Mouse (Mus musculus) stomach, embryonic 16.5 days (tissue): Measurements from ENCODE around the gene Pdzrn4. TPM values are rescaled to one million over a fixed set of nuclear protein-coding genes. Genes with fewer than 3 reads are reported as not detected.

ENCODE experiments used
- ATAC-seq: fragments of 200-750 bp; cut with Nextera tagmentation; 2 replicates; pipeline ENCODE4 v1.8.0; 2017; ENCODE audit warnings: moderate number of reproducible peaks, moderate TSS enrichment; ENCODE audit not compliant: insufficient read depth, low FRiP score
- H3K27ac ChIP-seq: fragments of 300-500 bp; sonication (generic); 2 replicates; pipeline ENCODE4 v1.5.1; 2014; ENCODE audit warnings: low read length
- H3K27me3 ChIP-seq: fragments of 300-500 bp; sonication (generic); 2 replicates; pipeline ENCODE4 v1.6.1; 2014; ENCODE audit warnings: low read length, control low read depth, mixed read lengths; ENCODE audit not compliant: control insufficient read depth, insufficient read depth
- H3K36me3 ChIP-seq: fragments of 300-500 bp; sonication (generic); 2 replicates; pipeline ENCODE4 v1.6.1; 2014; ENCODE audit warnings: low read length; ENCODE audit not compliant: control insufficient read depth, insufficient read depth
- H3K4me1 ChIP-seq: fragments of 300-500 bp; sonication (generic); 2 replicates; pipeline ENCODE4 v1.6.1; 2014; ENCODE audit warnings: low read length, control low read depth, mixed read lengths; ENCODE audit not compliant: control insufficient read depth, insufficient read depth
- H3K4me2 ChIP-seq: fragments of 300-500 bp; sonication (generic); 2 replicates; pipeline ENCODE4 v1.6.1; 2014; ENCODE audit warnings: low read depth, low read length, mixed read lengths
- H3K4me3 ChIP-seq: fragments of 300-500 bp; sonication (generic); replicated peaks from 2 replicates; pipeline ENCODE4 v1.5.1; 2014; ENCODE audit warnings: mild to moderate bottlenecking, low read length
- H3K9ac ChIP-seq: fragments of 300-500 bp; sonication (generic); 2 replicates; pipeline ENCODE4 v1.6.1; 2014; ENCODE audit warnings: low read length
- H3K9me3 ChIP-seq: fragments of 300-500 bp; sonication (generic); replicated peaks from 2 replicates; pipeline ENCODE4 v1.6.1; 2016; ENCODE audit warnings: low read length, control low read depth; ENCODE audit not compliant: control insufficient read depth
- WGBS: fragments of 180-500 bp; shearing (Covaris S2); extraction: QIAGEN DNeasy Blood & Tissue Kit; methylation state at CpG from one replicate; pipeline ENCODE4 v1.1.7; 2014; 5-methylcytosine and 5-hydroxymethylcytosine counted together
- polyA plus RNA-seq: library from polyadenylated mRNA; unstranded; fragments of >200 nt; fragmentation: Nextera tagmentation; extraction: Ambion mirVana; gene quantifications from 2 replicates; pipeline ENCODE4 v1.2.1, GENCODE M21; 2015

The Pdzrn4 gene
- polyA plus RNA-seq, 1 experiment from 2014 or later: 2.7 TPM

DNA sequence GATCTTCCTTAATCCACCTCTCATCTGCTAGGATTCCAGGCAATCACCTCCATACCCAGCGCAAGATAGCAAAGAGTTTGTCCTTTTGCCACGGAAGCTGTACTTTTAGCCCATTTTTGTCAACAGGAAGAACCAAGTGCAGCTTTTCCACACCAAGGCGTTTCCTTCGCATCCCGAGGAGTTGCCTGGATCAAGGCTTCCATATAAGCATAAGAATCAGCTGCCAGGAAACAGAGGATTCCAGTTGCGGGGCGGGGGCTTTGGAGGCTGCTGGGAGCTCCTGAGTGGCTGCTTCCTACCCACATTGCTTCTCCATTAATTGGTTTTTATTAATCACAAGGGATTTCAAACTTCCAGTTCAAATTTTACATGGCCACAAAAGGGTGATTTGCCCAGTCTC lies 125.0 kb downstream of the Pdzrn4 start:
- Histone ChIP-seq H3K9ac (0 out of 2 replicates have a peak overlapping the region, but pooled peaks have one; percentile 3), H3K27ac (no peak overlapping the region), H3K9me3 (no peaks in the 10 kb centered on the region), H3K27me3 (no peaks in the 10 kb centered on the region; the same call in 1 of the 2 replicates), H3K4me1 (peaks cover 3% of the 10 kb centered on the region; the same call in 1 of the 2 replicates), H3K4me2 (peak overlapping the region; percentile 27; the same call in 1 of the 2 replicates), H3K36me3 (no peaks in the 10 kb centered on the region), H3K4me3 (no peak overlapping the region; the same call in 1 of the 2 replicates)
- ATAC-seq: no peak
- 21% methylated on average over 7 of the region's 7 CpGs for WGBS

DNA sequence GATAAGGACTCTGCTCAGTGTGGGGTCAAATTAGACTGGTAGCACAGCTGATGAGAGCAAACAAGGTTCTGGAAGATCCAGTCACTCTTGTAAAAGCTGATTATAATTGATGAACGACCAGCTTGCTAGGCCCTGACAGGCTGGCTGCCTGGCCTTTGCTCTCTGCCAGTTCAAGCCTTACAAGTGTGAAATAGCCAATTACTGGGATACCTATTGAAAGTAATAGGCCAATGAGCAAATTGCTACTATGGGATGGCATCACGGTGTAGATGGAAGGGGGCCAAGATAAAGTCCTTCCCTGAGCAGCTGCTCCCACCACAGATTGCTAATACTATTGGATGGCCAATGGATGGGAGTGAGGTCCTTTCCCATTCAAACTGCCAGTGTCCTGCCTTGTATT lies 128.2 kb downstream of the Pdzrn4 start:
- Histone ChIP-seq H3K36me3 (no peaks in the 10 kb centered on the region), H3K9me3 (no peaks in the 10 kb centered on the region), H3K27ac (no peak overlapping the region), H3K4me1 (peaks cover 3% of the 10 kb centered on the region; the same call in 1 of the 2 replicates), H3K4me3 (no peak overlapping the region), H3K9ac (no peak overlapping the region), H3K27me3 (no peaks in the 10 kb centered on the region; the same call in 1 of the 2 replicates), H3K4me2 (no peak overlapping the region)
- 8% methylated on average over 2 of the region's 2 CpGs for WGBS
- no peak for ATAC-seq

DNA sequence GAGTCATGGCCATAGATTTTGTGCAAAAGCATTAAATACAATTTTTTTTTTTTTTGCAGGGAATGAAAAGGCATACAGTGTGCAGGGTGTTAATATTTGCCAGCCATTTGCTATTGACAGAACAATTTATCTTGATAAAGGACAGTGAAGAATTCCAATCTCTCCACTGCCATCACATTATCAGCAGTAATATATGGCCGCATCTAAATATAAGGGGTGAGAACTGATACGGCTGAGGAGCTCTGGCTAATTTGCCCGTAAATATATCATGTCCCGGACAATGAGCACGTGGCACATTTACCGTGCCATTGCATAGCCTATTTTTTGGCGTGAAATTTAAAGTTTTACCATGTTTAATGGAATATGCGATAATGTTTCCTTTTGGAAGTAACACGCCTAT lies 128.7 kb downstream of the Pdzrn4 start:
- H3K4me3 ChIP-seq: no peak overlapping the region
- H3K4me2 ChIP-seq: no peak overlapping the region
- H3K27ac ChIP-seq: no peak overlapping the region
- 60% methylated on average over 9 of the region's 9 CpGs for WGBS
- no peak for ATAC-seq
- H3K36me3 ChIP-seq: no peaks in the 10 kb centered on the region
- no peak overlapping the region for H3K9ac ChIP-seq
- no peaks in the 10 kb centered on the region for H3K9me3 ChIP-seq
- no peaks in the 10 kb centered on the region; the same call in 1 of the 2 replicates for H3K27me3 ChIP-seq
- H3K4me1 ChIP-seq: peaks cover 3% of the 10 kb centered on the region; the same call in 1 of the 2 replicates

DNA sequence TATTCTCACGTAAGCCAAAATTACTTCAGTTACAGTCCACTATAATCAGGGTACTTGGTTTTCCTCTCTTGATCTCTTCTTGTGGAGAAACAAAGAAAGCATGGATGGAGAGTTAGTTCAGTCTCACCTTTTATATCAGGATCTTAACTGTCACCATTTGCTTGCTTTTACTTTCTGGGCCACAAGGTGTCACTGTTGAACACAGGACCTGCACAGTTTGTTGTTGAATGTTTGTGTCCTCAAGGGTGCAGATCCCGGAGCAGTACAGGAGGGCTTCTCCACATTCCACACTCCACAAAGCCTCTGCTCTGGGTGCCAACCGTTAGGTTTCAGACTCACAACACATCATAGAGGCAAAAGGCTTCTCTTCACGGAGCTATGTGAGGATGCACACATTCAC lies 130.1 kb downstream of the Pdzrn4 start:
- Histone ChIP-seq H3K9me3 (no peaks in the 10 kb centered on the region), H3K36me3 (no peaks in the 10 kb centered on the region), H3K27me3 (no peaks in the 10 kb centered on the region; the same call in 1 of the 2 replicates), H3K4me3 (no peak overlapping the region), H3K4me2 (no peak overlapping the region), H3K4me1 (no peaks in the 10 kb centered on the region), H3K9ac (no peak overlapping the region), H3K27ac (no peak overlapping the region)
- 74% methylated on average over 4 of the region's 4 CpGs for WGBS
- no peak for ATAC-seq

DNA sequence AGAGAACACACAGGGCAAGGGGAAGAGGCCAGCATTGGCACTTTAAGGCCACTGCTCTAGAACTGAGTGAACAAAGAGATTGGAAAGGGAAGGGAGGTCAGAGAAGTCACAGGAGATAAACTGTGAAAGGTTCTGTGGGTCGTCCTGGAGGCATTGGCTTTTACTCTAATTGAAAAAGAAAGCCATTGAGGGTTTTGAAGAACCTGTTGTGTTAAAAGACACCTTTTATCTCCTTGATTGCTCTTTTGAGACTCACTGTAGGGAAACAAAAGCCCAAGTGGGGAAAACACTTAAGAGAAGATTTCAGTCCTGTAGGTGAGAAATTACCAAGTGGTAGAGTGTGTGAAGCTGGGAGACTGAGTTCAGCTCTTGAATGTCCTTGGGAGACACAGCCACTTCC lies 146.6 kb downstream of the Pdzrn4 start:
- no peak overlapping the region for H3K4me3 ChIP-seq
- H3K4me2 ChIP-seq: no peak overlapping the region
- no peak overlapping the region for H3K9ac ChIP-seq
- whole genome bisulfite sequencing: 18% methylated on average over 1 of the region's 1 CpGs
- H3K36me3 ChIP-seq: no peaks in the 10 kb centered on the region
- ATAC-seq: no peak
- H3K9me3 ChIP-seq: no peaks in the 10 kb centered on the region
- no peak overlapping the region for H3K27ac ChIP-seq
- H3K27me3 ChIP-seq: no peaks in the 10 kb centered on the region
- no peaks in the 10 kb centered on the region for H3K4me1 ChIP-seq

DNA sequence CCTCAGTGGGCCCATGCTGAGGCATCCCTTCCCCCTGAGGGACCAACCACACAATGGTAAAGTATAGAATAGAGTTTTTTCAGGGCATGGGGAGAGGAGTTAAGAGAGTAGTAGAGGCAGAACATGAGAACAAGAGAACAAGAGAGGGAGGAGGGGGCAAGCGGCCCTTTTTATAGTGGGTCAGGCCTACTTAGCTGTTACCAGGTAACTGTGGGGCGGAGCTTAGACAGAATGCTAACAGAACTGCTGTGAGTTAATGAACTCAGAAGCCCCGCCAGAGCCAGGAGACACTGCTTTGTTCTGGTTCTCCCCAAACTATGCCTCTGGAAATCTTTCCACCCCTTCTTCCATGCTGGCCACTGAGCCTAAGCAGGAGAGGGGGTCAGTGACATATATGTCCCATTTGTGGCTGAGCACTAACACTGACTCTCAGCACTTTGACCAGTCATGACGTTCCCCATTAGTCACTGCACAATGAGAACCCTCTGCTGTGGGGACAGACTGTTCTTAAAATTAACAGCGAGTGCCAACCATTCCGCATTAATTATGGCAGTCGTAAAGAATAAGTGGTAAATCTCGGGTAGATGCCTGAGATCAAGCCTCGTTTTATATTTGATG lies 150.7 kb downstream of the Pdzrn4 start:
- Histone ChIP-seq H3K4me3 (no peak overlapping the region), H3K4me2 (no peak overlapping the region), H3K27ac (no peak overlapping the region), H3K27me3 (no peaks in the 10 kb centered on the region), H3K4me1 (no peaks in the 10 kb centered on the region), H3K36me3 (no peaks in the 10 kb centered on the region), H3K9ac (no peak overlapping the region), H3K9me3 (no peaks in the 10 kb centered on the region)
- WGBS: 58% methylated on average over 9 of the region's 9 CpGs
- no peak for ATAC-seq

DNA sequence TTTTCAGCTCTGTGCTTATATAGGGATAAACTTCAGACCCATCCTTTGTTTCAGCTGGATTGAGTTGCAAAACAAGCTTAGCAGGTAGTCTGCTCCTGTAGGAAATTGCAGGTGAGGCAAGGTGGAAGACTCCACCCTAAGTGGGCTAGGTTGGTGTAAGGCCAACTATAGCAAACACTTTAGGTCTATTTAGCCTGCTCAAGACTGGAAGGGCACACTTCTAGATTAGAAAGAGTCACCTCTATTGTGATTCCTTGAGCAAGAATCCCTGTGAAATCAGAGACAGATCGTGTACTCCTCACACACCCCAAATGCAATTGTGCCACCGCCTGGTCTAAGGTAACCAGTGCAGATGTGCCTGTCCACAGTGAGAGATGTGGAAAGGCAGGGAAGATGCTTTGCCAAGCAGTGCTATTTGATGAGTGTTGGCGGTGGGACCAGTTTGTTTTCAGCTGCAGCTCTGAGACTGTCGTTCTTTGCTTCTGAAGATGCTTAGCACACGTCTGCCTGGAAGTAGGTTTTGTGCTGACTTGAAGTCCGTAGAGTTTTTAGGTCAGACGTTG lies 158.4 kb downstream of the Pdzrn4 start:
- no peak for ATAC-seq
- H3K4me2 ChIP-seq: no peak overlapping the region
- 64% methylated on average over 7 of the region's 7 CpGs for WGBS
- no peak overlapping the region for H3K9ac ChIP-seq
- 0 out of 2 replicates have a peak, but pooled peaks cover 2% of the 10 kb centered on the region for H3K4me1 ChIP-seq
- no peaks in the 10 kb centered on the region for H3K9me3 ChIP-seq
- H3K27ac ChIP-seq: no peak overlapping the region
- H3K4me3 ChIP-seq: no peak overlapping the region
- H3K36me3 ChIP-seq: no peaks in the 10 kb centered on the region
- H3K27me3 ChIP-seq: no peaks in the 10 kb centered on the region

DNA sequence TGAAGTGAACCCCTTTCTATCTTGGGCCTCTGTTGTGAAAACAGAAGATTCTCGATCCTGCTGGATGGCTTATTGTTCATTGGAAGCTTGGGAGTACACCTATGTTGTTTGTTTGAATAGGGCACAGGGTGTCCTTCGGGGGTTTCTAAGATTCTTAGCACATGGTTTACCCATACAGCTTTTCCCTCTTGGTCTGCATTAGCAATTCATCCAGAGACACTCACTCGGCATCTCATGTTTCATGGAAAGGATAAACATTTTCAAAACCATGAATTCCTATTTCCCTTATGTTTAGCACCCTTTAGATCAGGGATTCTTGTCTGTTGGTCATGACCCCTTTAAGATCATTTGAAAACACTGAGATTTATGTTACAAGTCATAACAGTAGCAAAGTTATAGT lies 159.0 kb downstream of the Pdzrn4 start:
- no peak overlapping the region for H3K27ac ChIP-seq
- no peaks in the 10 kb centered on the region for H3K9me3 ChIP-seq
- H3K4me1 ChIP-seq: 0 out of 2 replicates have a peak, but pooled peaks cover 2% of the 10 kb centered on the region
- no peaks in the 10 kb centered on the region for H3K27me3 ChIP-seq
- ATAC-seq: no peak
- H3K36me3 ChIP-seq: no peaks in the 10 kb centered on the region
- H3K4me3 ChIP-seq: no peak overlapping the region
- no peak overlapping the region for H3K9ac ChIP-seq
- H3K4me2 ChIP-seq: no peak overlapping the region
- WGBS: 38% methylated on average over 3 of the region's 3 CpGs

DNA sequence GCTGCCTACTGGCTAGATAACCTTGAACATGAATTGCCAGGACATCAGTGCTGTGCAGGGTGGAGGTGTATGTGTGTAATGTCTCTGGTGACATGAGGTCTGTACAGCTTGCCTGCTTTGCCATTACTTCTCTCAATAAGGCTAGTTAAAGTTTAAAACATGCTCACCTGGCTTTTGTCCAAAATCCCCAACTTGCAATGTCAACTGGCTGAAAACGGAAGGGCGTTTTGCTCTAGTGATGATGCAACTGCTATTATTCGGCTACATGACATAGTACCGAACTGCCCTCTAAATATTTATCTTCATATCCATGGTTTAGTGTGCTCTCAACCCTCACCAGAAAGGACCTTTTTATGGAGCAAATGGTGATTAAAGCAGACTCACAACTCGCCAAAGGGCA lies 161.9 kb downstream of the Pdzrn4 start:
- no peaks in the 10 kb centered on the region for H3K9me3 ChIP-seq
- 48% methylated on average over 5 of the region's 5 CpGs for WGBS
- no peak for ATAC-seq
- H3K4me3 ChIP-seq: no peak overlapping the region
- H3K27me3 ChIP-seq: no peaks in the 10 kb centered on the region
- H3K27ac ChIP-seq: no peak overlapping the region
- H3K4me2 ChIP-seq: no peak overlapping the region
- no peak overlapping the region for H3K9ac ChIP-seq
- H3K4me1 ChIP-seq: 0 out of 2 replicates have a peak, but pooled peaks cover 2% of the 10 kb centered on the region
- no peaks in the 10 kb centered on the region for H3K36me3 ChIP-seq
